ENCODE assay signal across 9 mouse cellular contexts in genomic region chr15:77834336-77835268, GRCm38 (mm10). TPM values are rescaled to one million over a fixed set of nuclear protein-coding genes. Genes with fewer than 3 reads are reported as not detected.
DNase-seq lines count a peak whose midpoint lies in the region; ATAC-seq and TF ChIP-seq lines count a peak whose summit lies in the region.
"Had no signal": no experiment of that assay in that cellular context is flagged by ENCODE, and none has a peak within 500 bp of the region (broad histone marks: within the 10 kb centered on the region; RNA-seq: fewer than 3 reads in every experiment).

No protein-coding gene starts in this region.

- peak overlapping the region; percentile 45 for H3K27ac ChIP-seq in kidney, adult 2 months (ENCODE audit: insufficient read depth, low read depth, low read length)
- H3K27ac ChIP-seq in liver, embryonic 12.5 days = peak overlapping the region; percentile 54
- H3K27ac ChIP-seq in stomach, postnatal 0 days (replicated peaks) = peak overlapping the region; percentile 86
- H3K27ac ChIP-seq: neural tube, embryonic 12.5 days had no signal

- no peak for DNase-seq in kidney, adult 2 months
- no peak for DNase-seq in kidney, adult 9 months
- no peak for DNase-seq in stomach, postnatal 0 days (ENCODE audit: low spot score)
- DNase-seq in gastrocnemius, postnatal 25 days = no peak
- no peak for DNase-seq in left cerebral cortex, postnatal 14 days (ENCODE audit: low spot score in 2 of 2)
- no peak for DNase-seq in urinary bladder, adult 2 months (ENCODE audit: low spot score)

- H3K4me1 ChIP-seq in kidney, adult 2 months (ENCODE audit: control insufficient read depth, insufficient read depth, low read length) = peaks cover 77% of the 10 kb centered on the region
- H3K4me1 ChIP-seq in liver, embryonic 12.5 days = peaks cover 98% of the 10 kb centered on the region
- H3K4me1 ChIP-seq in stomach, postnatal 0 days (replicated peaks; ENCODE audit: control insufficient read depth, insufficient read depth) = peaks cover 53% of the 10 kb centered on the region

- intact Hi-C loops in left cerebral cortex, postnatal 14 days (cut with DNase I) = loop anchor here (5.0 kb wide), 1 partner anchor 83 kb away; no protein-coding TSS in a partner anchor

- no peak for TF ChIP-seq POLR2A in kidney, adult 2 months (IDR thresholded peaks at IDR 0.05; ENCODE audit: low read depth, low read length)

- no peaks in the 10 kb centered on the region for H3K9me3 ChIP-seq in liver, embryonic 12.5 days (replicated peaks)
- no peaks in the 10 kb centered on the region for H3K9me3 ChIP-seq in stomach, postnatal 0 days (ENCODE audit: control insufficient read depth, low read length)
- H3K9me3 ChIP-seq: neural tube, embryonic 12.5 days had no signal

- no peak overlapping the region for H3K4me3 ChIP-seq in kidney, adult 2 months (ENCODE audit: insufficient read depth, low read depth, low read length)
- no peak overlapping the region for H3K4me3 ChIP-seq in liver, embryonic 12.5 days
- H3K4me3 ChIP-seq in stomach, postnatal 0 days (ENCODE audit: low read depth, low read length) = no peak overlapping the region
- H3K4me3 ChIP-seq: neural tube, embryonic 12.5 days had no signal

- no peaks in the 10 kb centered on the region for H3K36me3 ChIP-seq in kidney, adult 2 months (ENCODE audit: control insufficient read depth, insufficient read depth, low read length)
- peaks cover 25% of the 10 kb centered on the region for H3K36me3 ChIP-seq in liver, embryonic 12.5 days
- H3K36me3 ChIP-seq in stomach, postnatal 0 days (ENCODE audit: control insufficient read depth, insufficient read depth, low read length) = 0 out of 2 replicates have a peak, but pooled peaks cover 3% of the 10 kb centered on the region
- H3K36me3 ChIP-seq: neural tube, embryonic 12.5 days had no signal

- no peaks in the 10 kb centered on the region for H3K27me3 ChIP-seq in kidney, adult 2 months (replicated peaks; ENCODE audit: control insufficient read depth, insufficient read depth, low read length)
- H3K27me3 ChIP-seq in liver, embryonic 12.5 days (replicated peaks) = no peaks in the 10 kb centered on the region
- H3K27me3 ChIP-seq in stomach, postnatal 0 days (ENCODE audit: control insufficient read depth, insufficient read depth, low read length) = no peaks in the 10 kb centered on the region
- H3K27me3 ChIP-seq: neural tube, embryonic 12.5 days had no signal

- WGBS in kidney, adult 2 months = 32% methylated on average over 15 of the region's 15 CpGs
- 54% methylated on average over 15 of the region's 15 CpGs for WGBS in liver, embryonic 12.5 days (ENCODE audit: insufficient replicate concordance)
- 59% methylated on average over 15 of the region's 15 CpGs for WGBS in stomach, postnatal 0 days

- peak; percentile 65 for ATAC-seq in activated CD4-positive, CD25-positive, alpha-beta regulatory T cell, adult 4 months
- no peak for ATAC-seq in liver, embryonic 12.5 days
- ATAC-seq in stomach, postnatal 0 days (ENCODE audit: low FRiP score, low TSS enrichment) = no peak

- peak overlapping the region; percentile 9; the same call in 1 of the 2 replicates for H3K4me2 ChIP-seq in liver, embryonic 12.5 days
- H3K4me2 ChIP-seq in stomach, postnatal 0 days (replicated peaks; ENCODE audit: low read depth) = peak overlapping the region; percentile 45; the same call in 1 of the 2 replicates
- H3K4me2 ChIP-seq: neural tube, embryonic 12.5 days had no signal

- no peak for TF ChIP-seq CTCF in kidney, adult 2 months (conservative IDR thresholded peaks at IDR 0.05; ENCODE audit: insufficient read depth, insufficient read length, low read depth, low read length)
- TF ChIP-seq CTCF in stomach, postnatal 0 days (IDR thresholded peaks at IDR 0.05; ENCODE audit: low read depth) = no peak

- TF ChIP-seq EP300 in stomach, postnatal 0 days (optimal IDR thresholded peaks at IDR 0.05) = no peak

- H3K9ac ChIP-seq in liver, embryonic 12.5 days = no peak overlapping the region
- 0 out of 2 replicates have a peak overlapping the region, but pooled peaks have one; percentile 3 for H3K9ac ChIP-seq in stomach, postnatal 0 days (ENCODE audit: low read length)
- H3K9ac ChIP-seq: neural tube, embryonic 12.5 days had no signal

RNA-seq across cellular contexts. Expression of gene Myh9, which starts 7.4 kb away (rescaled TPM):
- polyA plus RNA-seq in kidney, adult 2 months (2012; rRNA removed) = 57.7 and 64.1 TPM in 2 replicates
- polyA plus RNA-seq in activated CD4-positive, CD25-positive, alpha-beta regulatory T cell, adult 4 months (2017; shearing (Covaris generic)) = 100 to 1,000 TPM; 243 to 280 TPM
- polyA plus RNA-seq in liver, embryonic 12.5 days (2016; fragmentation: Nextera tagmentation; extraction: Ambion mirVana) = 32.5 and 34.2 TPM in 2 replicates
- polyA plus RNA-seq in stomach, postnatal 0 days (2015; fragmentation: Nextera tagmentation; extraction: Ambion mirVana) = 27.9 and 32.9 TPM in 2 replicates
- total RNA-seq in gastrocnemius, postnatal 25 days (2021) = 10 to 100 TPM; 51.0 to 72.0 TPM
- 10 to 100 TPM; 70.3 to 73.8 TPM for total RNA-seq in left cerebral cortex, postnatal 14 days (2021)
- polyA plus RNA-seq in urinary bladder, adult 2 months (2012; rRNA removed) = 95.0 and 151 TPM in 2 replicates
